Mouse (Mus musculus) C2C12 (cell line): Measurements from ENCODE around the gene Spint4. TPM values are rescaled to one million over a fixed set of nuclear protein-coding genes. Genes with fewer than 3 reads are reported as not detected.

Experiments used
- H3K27me3 ChIP-seq: one replicate; pipeline ENCODE4 v1.6.1; 2011; ENCODE audit not compliant: control insufficient read depth, insufficient read depth, insufficient read length
- H3K36me3 ChIP-seq: one replicate; pipeline ENCODE4 v1.6.1; 2011; ENCODE audit not compliant: control insufficient read depth, insufficient read depth
- H3K4me3 ChIP-seq: one replicate; pipeline ENCODE4 v1.5.1; 2011; ENCODE audit warnings: mild to moderate bottlenecking, control low read depth; ENCODE audit not compliant: poor library complexity, insufficient read depth, severe bottlenecking
- H3K79me2 ChIP-seq: one replicate; pipeline ENCODE4 v1.6.1; 2011; ENCODE audit not compliant: control insufficient read depth, insufficient read depth
- H3K79me3 ChIP-seq: one replicate; pipeline ENCODE4 v1.6.1; 2011; ENCODE audit warnings: low read depth, control low read depth
- H3ac ChIP-seq: one replicate; pipeline ENCODE3; 2011; ENCODE audit warnings: low read depth; ENCODE audit not compliant: control insufficient read depth, insufficient read length
- CEBPB ChIP-seq: IDR thresholded peaks from one replicate; pipeline ENCODE4 v1.6.1; 2011; ENCODE audit warnings: low read depth, mild to moderate bottlenecking, control low read depth, moderate library complexity
- CTCF ChIP-seq: IDR thresholded peaks from one replicate; pipeline ENCODE4 v1.5.1; 2011; ENCODE audit not compliant: control insufficient read depth, insufficient read depth, insufficient read length
- FOSL1 ChIP-seq: IDR thresholded peaks from one replicate; pipeline ENCODE4 v1.8.0; 2011; ENCODE audit warnings: mild to moderate bottlenecking, low read length; ENCODE audit not compliant: poor library complexity, insufficient read depth, severe bottlenecking
- MAX ChIP-seq: IDR thresholded peaks from one replicate; pipeline ENCODE4 v1.6.1; 2011; ENCODE audit warnings: mild to moderate bottlenecking, control low read depth
- MYOD1 ChIP-seq: IDR thresholded peaks from one replicate; pipeline ENCODE4 v1.6.1; 2011; ENCODE audit warnings: low read depth; ENCODE audit not compliant: control insufficient read depth, insufficient read length
- MYOG ChIP-seq: IDR thresholded peaks from one replicate; pipeline ENCODE4 v1.6.1; 2011; ENCODE audit not compliant: control insufficient read depth, insufficient read length; ENCODE audit errors: extremely low read depth
- USF1 ChIP-seq: IDR thresholded peaks from one replicate; pipeline ENCODE4 v1.6.1; 2011; ENCODE audit warnings: low read depth, mild to moderate bottlenecking, control low read depth, moderate library complexity
- polyA plus RNA-seq: library from polyadenylated mRNA; unstranded; fragments of >200 nt; fragmentation: generic; extraction: Trizol; gene quantifications from one replicate; pipeline ENCODE4 v1.2.1, GENCODE M21; 2012; ENCODE audit warnings: missing spikeins

Gene Spint4
- polyA plus RNA-seq, 1 experiment = not detected

- Histone ChIP-seq H3K79me2 (no peaks in the 10 kb centered on the region), H3K36me3 (no peaks in the 10 kb centered on the region), H3K79me3 (no peaks in the 10 kb centered on the region), H3K27me3 (peaks cover 28% of the 10 kb centered on the region), H3ac (no peak overlapping the region), H3K4me3 (no peak overlapping the region)
- no peak for TF ChIP-seq FOSL1
- TF ChIP-seq MAX = no peak
Measured at GRCm38 (mm10) chr2:164725895-164726619, 27.8 kb downstream of the Spint4 start.

- no peak for TF ChIP-seq MYOD1
- TF ChIP-seq CEBPB = no peak
- no peak for TF ChIP-seq MYOG
- no peak for TF ChIP-seq USF1
- TF ChIP-seq MAX = no peak
- TF ChIP-seq FOSL1 = no peak
- TF ChIP-seq CTCF = no peak
- Histone ChIP-seq H3K27me3 (peaks cover 16% of the 10 kb centered on the region), H3K36me3 (no peaks in the 10 kb centered on the region), H3K4me3 (no peak overlapping the region), H3K79me2 (no peaks in the 10 kb centered on the region), H3ac (no peak overlapping the region), H3K79me3 (no peaks in the 10 kb centered on the region)
Measured at GRCm38 (mm10) chr2:164731719-164732118, 33.4 kb downstream of the Spint4 start.

- TF ChIP-seq CTCF = no peak
- TF ChIP-seq CEBPB = no peak
- TF ChIP-seq USF1 = no peak
- no peak for TF ChIP-seq MYOG
- Histone ChIP-seq H3ac (no peak overlapping the region), H3K4me3 (no peak overlapping the region), H3K27me3 (peaks cover 13% of the 10 kb centered on the region), H3K36me3 (no peaks in the 10 kb centered on the region), H3K79me2 (no peaks in the 10 kb centered on the region), H3K79me3 (no peaks in the 10 kb centered on the region)
Measured at GRCm38 (mm10) chr2:164733259-164733658, 35.0 kb downstream of the Spint4 start.

DNA sequence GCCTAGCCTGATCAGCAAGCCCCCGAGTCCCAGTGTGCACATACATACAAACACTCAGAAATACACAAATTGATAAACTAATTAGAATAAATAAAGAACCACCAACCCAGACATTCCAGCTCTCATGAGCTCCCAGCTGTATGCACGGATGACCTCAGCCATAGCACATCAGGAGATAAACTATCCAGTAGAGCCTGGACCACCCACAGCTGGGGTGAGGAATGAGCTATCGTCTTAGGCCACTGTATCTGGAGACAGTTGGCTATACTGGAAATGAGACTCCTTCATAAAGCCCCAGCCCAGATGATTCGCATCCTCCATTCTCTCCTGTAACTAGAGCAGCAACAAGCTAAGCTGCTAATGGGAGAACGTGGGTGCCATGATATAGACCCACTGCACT, 36.5 kb downstream of the Spint4 start:
- H3K79me2 ChIP-seq = no peaks in the 10 kb centered on the region
- H3K27me3 ChIP-seq = peaks cover 8% of the 10 kb centered on the region
- no peak overlapping the region for H3K4me3 ChIP-seq
- no peaks in the 10 kb centered on the region for H3K79me3 ChIP-seq
- TF ChIP-seq MYOG = no peak
- TF ChIP-seq USF1 = no peak
- no peak for TF ChIP-seq CTCF
- TF ChIP-seq CEBPB = no peak
- TF ChIP-seq FOSL1 = no peak
- TF ChIP-seq MYOD1 = no peak
- TF ChIP-seq MAX = no peak
- no peaks in the 10 kb centered on the region for H3K36me3 ChIP-seq
- H3ac ChIP-seq = no peak overlapping the region

GRCm38 (mm10) chr2:164735446-164735845, 37.1 kb downstream of the Spint4 start:
- Histone ChIP-seq H3K27me3 (peaks cover 8% of the 10 kb centered on the region), H3K36me3 (no peaks in the 10 kb centered on the region), H3K79me2 (no peaks in the 10 kb centered on the region), H3ac (no peak overlapping the region), H3K79me3 (no peaks in the 10 kb centered on the region), H3K4me3 (no peak overlapping the region)
- no peak for TF ChIP-seq MAX
- TF ChIP-seq MYOD1 = no peak
- no peak for TF ChIP-seq MYOG
- TF ChIP-seq CEBPB = no peak
- no peak for TF ChIP-seq USF1
- TF ChIP-seq FOSL1 = no peak
- no peak for TF ChIP-seq CTCF

DNA sequence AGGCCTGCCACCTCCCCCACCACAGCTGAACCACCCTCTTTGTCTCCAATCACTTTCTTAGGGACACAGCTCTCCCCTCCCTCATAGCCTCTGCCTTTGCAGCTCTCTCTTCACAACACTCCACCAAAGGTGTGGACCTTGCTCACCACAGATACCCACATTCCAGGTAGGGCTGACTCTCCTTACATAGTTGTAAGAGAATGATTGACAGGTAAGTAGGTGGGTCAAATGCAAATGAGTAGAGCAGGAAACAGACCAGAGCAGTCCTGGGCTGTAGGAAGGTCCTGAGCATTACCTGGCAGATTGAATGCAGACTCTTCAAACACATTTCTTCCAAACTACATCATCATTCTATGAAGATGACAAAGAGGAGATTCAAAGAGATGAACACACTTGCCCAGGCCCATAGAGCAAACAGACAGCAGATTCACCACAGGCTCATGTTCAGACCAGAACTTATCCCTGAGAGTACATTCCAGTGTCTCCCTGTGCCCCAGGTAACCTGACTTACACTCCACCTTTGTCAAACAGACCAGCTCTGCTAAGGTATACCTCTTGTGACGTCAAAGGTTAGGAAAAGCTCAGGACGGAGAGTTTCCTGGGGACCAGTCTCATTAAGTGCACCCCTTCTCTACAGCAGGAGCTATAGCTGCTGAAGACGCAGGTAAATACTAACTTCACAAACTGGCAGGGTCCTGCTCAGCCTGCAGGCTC, 39.2 kb downstream of the Spint4 start:
- no peaks in the 10 kb centered on the region for H3K36me3 ChIP-seq
- H3ac ChIP-seq = no peak overlapping the region
- no peaks in the 10 kb centered on the region for H3K79me2 ChIP-seq
- H3K27me3 ChIP-seq = peaks cover 5% of the 10 kb centered on the region
- no peak for TF ChIP-seq USF1
- TF ChIP-seq FOSL1 = no peak
- no peak for TF ChIP-seq MYOD1
- no peak for TF ChIP-seq MYOG
- no peak for TF ChIP-seq CTCF
- no peaks in the 10 kb centered on the region for H3K79me3 ChIP-seq
- no peak overlapping the region for H3K4me3 ChIP-seq
